Mouse (Mus musculus): Measurements from ENCODE around the gene Gnai2. TPM values are rescaled to one million over a fixed set of nuclear protein-coding genes. Genes with fewer than 3 reads are reported as not detected.

Gnai2 gene
- polyA plus RNA-seq, 1 experiment from 2014 or later, result 351 TPM

DNA sequence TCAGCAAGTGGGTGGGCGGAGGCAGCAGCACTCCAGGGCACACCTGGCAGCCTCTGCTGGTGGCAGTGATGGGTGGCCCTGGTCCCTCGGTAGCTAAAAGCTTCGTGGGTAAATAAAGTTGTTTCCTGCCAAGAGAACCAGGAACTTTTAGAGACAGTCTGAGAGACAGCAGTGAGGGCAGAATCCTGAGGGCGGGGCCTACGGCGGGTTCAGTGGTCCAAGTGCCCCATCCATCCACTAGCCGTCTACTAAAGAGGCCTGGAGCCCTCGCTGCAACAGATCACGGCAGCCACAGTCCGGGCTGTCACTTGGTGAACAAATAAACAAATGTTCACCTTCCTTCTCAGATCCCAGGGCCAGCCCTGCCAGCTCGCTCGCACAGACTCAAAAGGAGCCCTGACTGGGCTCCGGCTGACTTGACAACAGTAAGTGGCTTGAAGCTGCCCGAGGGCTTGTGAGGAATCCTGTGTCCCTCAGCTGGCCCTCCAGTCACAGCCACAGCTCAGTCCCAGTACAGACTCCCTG lies 5.2 kb downstream of the Gnai2 start:
- H3K4me2 ChIP-seq (ENCODE audit: low read length), result peak overlapping the region; percentile 40
- H3K27me3 ChIP-seq (ENCODE audit: insufficient read depth, low read length), result no peaks in the 10 kb centered on the region
- peak overlapping the region; percentile 42; the same call in 1 of the 2 replicates for H3K9ac ChIP-seq (ENCODE audit: low read depth, low read length)
- H3K4me1 ChIP-seq (replicated peaks; ENCODE audit: insufficient read depth, low read length), result peaks cover 61% of the 10 kb centered on the region
- H3K9me3 ChIP-seq (replicated peaks; ENCODE audit: low read length), result no peaks in the 10 kb centered on the region
- ATAC-seq (replicated peaks; ENCODE audit: low FRiP score, low read depth) (no peak), DNase-seq (ENCODE audit: low spot score) (no peak)
- WGBS, result 21% methylated on average over 14 of the region's 14 CpGs
- no peaks in the 10 kb centered on the region for H3K36me3 ChIP-seq (ENCODE audit: insufficient read depth, low read length)
- H3K4me3 ChIP-seq (replicated peaks; ENCODE audit: low read depth, low read length), result no peak overlapping the region
- H3K27ac ChIP-seq, result peak overlapping the region; percentile 92
- TF ChIP-seq CTCF (IDR thresholded peaks at IDR 0.05; ENCODE audit: low read depth), result no peak

- 36% methylated on average over 4 of the region's 4 CpGs for WGBS
- Histone ChIP-seq H3K27me3 (ENCODE audit: insufficient read depth, low read length) (no peaks in the 10 kb centered on the region), H3K9ac (ENCODE audit: low read depth, low read length) (no peak overlapping the region), H3K9me3 (replicated peaks; ENCODE audit: low read length) (no peaks in the 10 kb centered on the region), H3K4me2 (ENCODE audit: low read length) (peak overlapping the region; percentile 40), H3K27ac (peak overlapping the region; percentile 92), H3K4me3 (replicated peaks; ENCODE audit: low read depth, low read length) (no peak overlapping the region), H3K36me3 (ENCODE audit: insufficient read depth, low read length) (no peaks in the 10 kb centered on the region), H3K4me1 (replicated peaks; ENCODE audit: insufficient read depth, low read length) (peaks cover 61% of the 10 kb centered on the region)
- TF ChIP-seq CTCF (IDR thresholded peaks at IDR 0.05; ENCODE audit: low read depth), result no peak
- ATAC-seq (replicated peaks; ENCODE audit: low FRiP score, low read depth) (no peak), DNase-seq (ENCODE audit: low spot score) (no peak)
These were observed 5.8 kb downstream of the Gnai2 start for GRCm38 (mm10) chr9:107629411-107629730.

- Histone ChIP-seq H3K27ac (peak overlapping the region; percentile 92), H3K9me3 (replicated peaks; ENCODE audit: low read length) (no peaks in the 10 kb centered on the region), H3K4me2 (ENCODE audit: low read length) (peak overlapping the region; percentile 40), H3K36me3 (ENCODE audit: insufficient read depth, low read length) (0 out of 2 replicates have a peak, but pooled peaks cover 1% of the 10 kb centered on the region), H3K4me3 (replicated peaks; ENCODE audit: low read depth, low read length) (no peak overlapping the region), H3K4me1 (replicated peaks; ENCODE audit: insufficient read depth, low read length) (peaks cover 61% of the 10 kb centered on the region), H3K27me3 (ENCODE audit: insufficient read depth, low read length) (no peaks in the 10 kb centered on the region), H3K9ac (ENCODE audit: low read depth, low read length) (0 out of 2 replicates have a peak overlapping the region, but pooled peaks have one; percentile 27)
- WGBS, result 33% methylated on average over 15 of the region's 15 CpGs
- ATAC-seq (replicated peaks; ENCODE audit: low FRiP score, low read depth) (no peak), DNase-seq (ENCODE audit: low spot score) (peak; percentile 88)
- no peak for TF ChIP-seq CTCF (IDR thresholded peaks at IDR 0.05; ENCODE audit: low read depth)
These were observed 6.3 kb downstream of the Gnai2 start for GRCm38 (mm10) chr9:107628721-107629410.

GRCm38 (mm10) chr9:107627387-107628255 lies 7.5 kb downstream of the Gnai2 start:
- Histone ChIP-seq H3K9ac (ENCODE audit: low read depth, low read length) (peak overlapping the region; percentile 41), H3K27me3 (ENCODE audit: insufficient read depth, low read length) (no peaks in the 10 kb centered on the region), H3K27ac (peak overlapping the region; percentile 92), H3K36me3 (ENCODE audit: insufficient read depth, low read length) (0 out of 2 replicates have a peak, but pooled peaks cover 4% of the 10 kb centered on the region), H3K4me1 (replicated peaks; ENCODE audit: insufficient read depth, low read length) (peaks cover 61% of the 10 kb centered on the region), H3K9me3 (replicated peaks; ENCODE audit: low read length) (no peaks in the 10 kb centered on the region), H3K4me3 (replicated peaks; ENCODE audit: low read depth, low read length) (no peak overlapping the region), H3K4me2 (ENCODE audit: low read length) (peak overlapping the region; percentile 40)
- TF ChIP-seq CTCF (IDR thresholded peaks at IDR 0.05; ENCODE audit: low read depth), result no peak
- no peak for DNase-seq (ENCODE audit: low spot score)
- 29% methylated on average over 20 of the region's 20 CpGs for WGBS
- ATAC-seq (replicated peaks; ENCODE audit: low FRiP score, low read depth), result no peak

DNA sequence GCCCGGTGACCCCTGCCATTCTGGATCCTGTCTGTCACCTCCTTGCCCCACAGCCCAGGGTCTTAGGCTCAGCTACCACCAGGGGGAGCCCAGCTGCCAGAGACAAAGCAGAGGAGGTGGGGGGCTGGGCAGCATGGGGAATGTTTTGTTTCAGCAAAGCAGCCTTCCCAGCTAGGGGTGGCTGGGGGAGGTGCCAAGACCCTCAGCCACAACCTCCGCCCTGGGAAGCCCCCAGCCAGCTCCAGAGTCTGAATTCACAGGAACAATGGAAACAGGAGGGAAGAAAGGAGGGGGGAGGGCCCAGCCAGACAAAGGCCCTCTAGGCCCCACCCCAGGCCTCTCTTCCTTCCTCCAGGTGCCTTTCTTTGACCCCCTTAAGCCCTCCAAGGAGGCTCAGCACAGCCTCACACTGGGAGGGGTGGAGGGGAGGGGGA lies 8.3 kb downstream of the Gnai2 start:
- peak; percentile 96 for TF ChIP-seq CTCF (IDR thresholded peaks at IDR 0.05; ENCODE audit: low read depth)
- 6% methylated on average over 2 of the region's 2 CpGs for WGBS
- Histone ChIP-seq H3K9ac (ENCODE audit: low read depth, low read length) (peak overlapping the region; percentile 41), H3K27me3 (ENCODE audit: insufficient read depth, low read length) (no peaks in the 10 kb centered on the region), H3K36me3 (ENCODE audit: insufficient read depth, low read length) (0 out of 2 replicates have a peak, but pooled peaks cover 4% of the 10 kb centered on the region), H3K4me2 (ENCODE audit: low read length) (peak overlapping the region; percentile 40), H3K9me3 (replicated peaks; ENCODE audit: low read length) (no peaks in the 10 kb centered on the region), H3K27ac (peak overlapping the region; percentile 92), H3K4me1 (replicated peaks; ENCODE audit: insufficient read depth, low read length) (peaks cover 53% of the 10 kb centered on the region), H3K4me3 (replicated peaks; ENCODE audit: low read depth, low read length) (no peak overlapping the region)
- peak; percentile 64 for ATAC-seq (replicated peaks; ENCODE audit: low FRiP score, low read depth)
- peak; percentile 94 for DNase-seq (ENCODE audit: low spot score)

All from kidney, postnatal 0 days (tissue).